Mouse (Mus musculus) spleen, adult 18-20 months (tissue): ENCODE results near the gene Pif1.

Experiments used
- DNase-seq, 2 experiments: peaks; one replicate each; pipeline ENCODE4 v3.0.0; 2022; ENCODE audit warnings: mixed read lengths in 2 of 2

The Pif1 gene

GRCm38 (mm10) chr9:65640838-65641410 lies 54.0 kb downstream of the Pif1 start:
- DNase-seq = no peak

- no peak for DNase-seq
Measured at GRCm38 (mm10) chr9:65641446-65642052, 54.6 kb downstream of the Pif1 start.

- no peak for DNase-seq
Measured at GRCm38 (mm10) chr9:65642546-65642945, 55.6 kb downstream of the Pif1 start.

DNA sequence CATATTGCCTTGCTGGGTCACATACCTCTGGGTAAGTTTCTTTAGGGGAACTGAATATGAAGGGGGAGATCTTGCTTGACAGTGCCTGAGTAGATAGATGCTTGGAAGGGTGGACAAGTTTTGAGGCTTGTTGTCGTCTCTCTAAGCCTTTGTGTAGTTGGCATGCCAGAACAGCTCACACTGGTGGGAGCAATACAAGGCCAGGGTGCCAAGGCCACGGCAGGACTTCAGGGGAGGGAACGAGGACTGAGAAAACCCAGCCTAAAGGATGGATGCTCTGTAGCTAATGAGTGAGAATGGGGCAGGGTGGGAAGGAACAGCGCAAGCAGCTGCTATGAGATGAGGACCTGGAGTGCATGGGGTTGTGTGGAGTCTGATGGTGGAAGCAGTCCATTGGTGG lies 58.0 kb downstream of the Pif1 start:
- no peak for DNase-seq
